Mouse (Mus musculus): Measurements from ENCODE around the gene Neurod1.

Neurod1 gene

GRCm38 (mm10) chr2:79456575-79457349 is at the start of gene Neurod1, which contains the start of gene Cerkl:
TSS of gene Neurod1 (minus strand) at chr2:79456751.
TSS of gene Cerkl (minus strand) at chr2:79456785.
- DNase-seq (ENCODE audit: low spot score in 2 of 2): no peak

DNA sequence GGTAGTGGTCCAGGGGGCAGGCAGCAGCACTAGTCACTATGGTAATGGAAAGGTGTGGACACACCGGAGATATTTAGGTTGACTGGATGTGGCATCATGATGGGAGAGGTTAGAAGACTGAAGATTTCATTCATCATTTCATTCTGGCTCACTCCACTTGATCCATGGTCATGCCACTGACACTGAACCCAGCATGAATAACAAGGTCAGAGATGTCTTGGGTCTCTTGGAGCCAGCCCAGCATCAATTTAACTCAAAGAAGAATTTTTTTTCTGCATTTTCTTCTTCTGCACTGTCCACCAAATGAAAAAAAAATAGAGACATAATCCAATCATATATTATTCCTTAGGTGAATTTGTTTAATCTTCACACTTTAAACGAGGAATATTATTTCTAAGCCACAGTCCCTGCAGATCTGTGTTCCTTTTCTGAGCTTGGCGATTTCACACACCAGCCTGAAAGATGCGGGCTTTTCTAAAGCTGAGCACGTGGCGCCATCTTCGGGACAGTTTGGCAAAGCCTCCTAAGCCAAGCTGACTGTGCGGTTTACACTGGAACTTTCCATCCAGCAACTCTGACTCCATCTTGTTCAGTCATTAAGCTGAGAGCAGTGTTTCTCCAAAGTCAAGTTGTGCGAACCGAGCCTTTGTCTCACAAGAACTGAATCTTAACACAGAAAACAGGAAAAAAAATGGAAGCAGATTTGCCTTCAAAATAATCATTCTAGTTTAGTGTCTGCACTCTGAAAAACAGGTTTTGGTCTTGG is 42.6 kb upstream of the Neurod1 start:
- DNase-seq (ENCODE audit: low spot score in 2 of 2): peak in 1 of 2 experiments; percentile 49

- DNase-seq (ENCODE audit: low spot score in 2 of 2): no peak
Observed at GRCm38 (mm10) chr2:79485127-79485526, 28.6 kb upstream of the Neurod1 start.

DNA sequence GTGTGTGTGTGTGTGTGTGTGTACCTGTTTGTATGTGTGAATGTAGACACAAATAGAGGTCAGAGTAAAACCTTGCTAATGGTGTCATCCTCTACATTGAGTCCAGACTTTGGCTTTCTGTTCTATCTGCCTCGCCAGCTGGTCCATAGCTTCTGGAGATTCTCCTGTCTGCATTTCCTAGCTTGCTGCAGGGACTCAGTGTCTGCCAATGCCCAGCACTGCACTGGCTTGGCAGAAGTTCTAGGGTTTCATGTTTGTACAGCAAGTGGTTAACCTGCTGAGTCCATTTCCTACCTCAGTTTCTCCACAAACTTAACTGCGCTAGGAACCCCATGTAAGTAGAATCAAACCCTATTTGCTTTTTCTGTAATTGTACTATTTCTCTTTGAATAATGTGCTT is 26.0 kb upstream of the Neurod1 start:
- no peak for DNase-seq (ENCODE audit: low spot score in 2 of 2)

- DNase-seq (ENCODE audit: low spot score in 2 of 2): no peak
Observed at GRCm38 (mm10) chr2:79462411-79462810, 5.9 kb upstream of the Neurod1 start.

DNA sequence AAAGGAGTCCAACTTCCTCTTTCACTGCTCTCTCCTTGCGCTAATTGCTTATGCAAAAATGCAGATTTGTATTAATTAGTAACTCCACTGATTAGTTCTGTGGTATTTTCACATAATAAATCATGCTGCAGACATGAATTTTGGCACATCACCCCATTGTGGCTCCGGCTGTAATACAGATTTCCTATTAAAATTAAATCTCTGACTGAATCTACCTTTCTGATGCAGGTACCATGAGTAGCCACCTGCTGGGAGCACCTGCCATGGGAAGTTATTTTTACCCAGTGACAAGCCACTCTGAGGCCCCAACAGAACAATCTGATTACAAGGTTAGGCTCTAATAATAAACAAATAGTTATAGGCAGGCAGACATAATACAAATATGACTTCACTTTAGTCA is 5.3 kb upstream of the Neurod1 start:
- DNase-seq (ENCODE audit: low spot score in 2 of 2): no peak

- no peak for DNase-seq (ENCODE audit: low spot score in 2 of 2)
Observed at GRCm38 (mm10) chr2:79460586-79460985, 4.0 kb upstream of the Neurod1 start.

DNA sequence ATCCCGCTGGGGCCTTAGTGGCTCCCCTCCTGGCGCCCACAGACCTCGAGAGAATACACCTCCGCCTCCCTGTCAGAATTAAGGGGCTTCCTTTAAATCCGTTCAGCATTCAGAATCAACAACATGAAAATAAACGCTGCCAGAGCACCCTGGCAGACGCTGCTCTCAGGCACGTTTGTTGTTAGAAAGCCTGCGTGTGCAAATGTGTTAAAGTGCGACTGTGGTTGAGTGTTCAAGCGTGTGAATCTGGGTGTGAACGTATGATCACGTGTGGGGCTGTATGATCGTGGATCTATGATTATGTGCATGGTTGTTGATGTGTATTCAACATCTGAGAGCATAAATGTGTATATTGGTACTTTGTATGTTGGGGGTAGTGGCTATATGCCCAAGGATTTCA is 3.6 kb upstream of the Neurod1 start:
- no peak for DNase-seq (ENCODE audit: low spot score in 2 of 2)

DNA sequence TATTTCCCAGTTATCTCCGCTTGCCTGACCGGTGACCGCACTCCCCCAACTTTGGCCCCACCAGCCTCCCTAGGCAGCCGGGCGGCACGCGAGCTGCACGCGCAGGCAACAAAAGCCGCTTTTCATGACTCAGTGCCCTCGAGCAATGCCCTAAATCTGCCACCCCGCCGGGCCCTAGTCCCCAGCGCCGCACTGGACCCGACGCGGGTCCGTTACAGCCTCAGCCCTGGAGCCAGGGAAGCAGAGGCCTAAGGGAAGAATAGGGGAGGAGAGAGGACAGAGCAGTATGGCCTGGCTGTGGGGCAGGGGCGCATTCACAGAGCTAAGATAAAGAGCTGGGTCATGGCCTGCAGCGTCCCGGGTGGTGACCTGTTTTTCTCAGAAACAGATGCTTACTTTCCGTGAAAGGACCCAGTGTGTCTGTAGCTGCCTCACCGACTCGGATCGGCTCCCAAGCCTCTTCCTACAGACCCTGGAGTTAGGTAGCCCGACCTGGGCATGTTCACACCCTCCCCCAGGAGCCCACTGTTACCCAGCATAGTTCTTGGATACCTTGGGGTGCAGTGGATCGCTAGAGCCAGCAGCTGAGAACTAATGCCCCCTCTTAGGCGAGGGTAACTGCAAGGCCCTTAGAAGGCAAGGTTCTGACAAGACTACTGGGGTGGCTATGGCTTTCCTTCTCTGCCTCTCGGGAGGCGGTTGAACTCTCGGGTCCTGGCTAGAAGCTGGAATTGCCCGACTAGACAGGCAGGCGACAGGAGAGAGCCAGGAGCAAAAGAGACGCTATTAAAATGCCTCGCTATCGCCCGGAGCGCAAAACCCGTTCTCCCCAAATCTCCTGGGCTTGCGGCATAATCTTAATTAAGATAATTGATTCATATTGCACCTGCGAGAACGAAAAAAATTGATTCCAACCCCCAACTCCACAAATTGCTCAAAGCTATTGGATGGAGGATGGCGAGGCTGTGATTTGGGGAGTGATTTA is 2.8 kb upstream of the Neurod1 start:
- DNase-seq (ENCODE audit: low spot score in 2 of 2): no peak

DNA sequence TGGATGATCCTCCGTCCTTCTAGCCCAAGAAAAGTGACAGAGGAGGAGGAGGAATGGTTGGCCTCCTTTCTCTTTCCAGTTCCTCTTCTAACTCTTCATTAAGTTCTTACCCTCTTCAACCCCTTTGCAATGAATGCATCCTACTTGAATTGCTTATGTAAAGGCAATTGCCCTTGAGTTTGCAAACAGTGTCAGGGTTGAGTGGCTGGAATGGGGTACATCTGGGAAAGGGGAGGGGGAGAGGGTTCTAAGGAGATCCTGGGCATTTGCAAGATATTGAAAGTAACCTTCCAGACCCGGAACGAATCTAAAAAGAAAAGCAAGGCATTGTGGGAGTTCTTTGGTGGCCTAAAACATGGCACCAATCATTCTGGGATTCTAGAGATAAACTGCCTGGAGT is 1.4 kb upstream of the Neurod1 start:
- DNase-seq (ENCODE audit: low spot score in 2 of 2): no peak

GRCm38 (mm10) chr2:79457434-79457833 is 883 bp upstream of the Neurod1 start:
- DNase-seq (ENCODE audit: low spot score in 2 of 2): no peak

DNA sequence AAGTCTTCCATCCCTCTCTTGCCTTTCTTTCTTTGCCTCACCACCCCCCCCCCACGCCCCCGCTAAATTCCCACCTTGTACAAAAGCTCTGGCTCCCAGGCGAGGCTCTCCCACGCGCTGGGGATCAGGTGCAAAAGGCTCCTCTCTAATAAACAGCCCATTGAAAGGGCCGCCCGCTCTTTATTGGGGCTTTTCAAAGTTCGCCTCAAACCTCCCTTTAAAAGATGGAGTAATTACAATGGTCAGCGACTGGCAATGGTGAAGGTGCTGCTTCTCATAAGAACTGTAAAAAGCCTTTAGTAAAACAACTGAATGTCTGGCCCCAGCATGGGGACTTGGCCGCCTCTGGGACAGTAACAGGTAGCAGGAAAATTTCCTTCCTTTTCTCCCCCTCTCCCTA is 905 bp downstream of the Neurod1 start:
- no peak for DNase-seq (ENCODE audit: low spot score in 2 of 2)

GRCm38 (mm10) chr2:79454786-79455446 is 1.6 kb downstream of the Neurod1 start:
- DNase-seq (ENCODE audit: low spot score in 2 of 2): no peak

DNA sequence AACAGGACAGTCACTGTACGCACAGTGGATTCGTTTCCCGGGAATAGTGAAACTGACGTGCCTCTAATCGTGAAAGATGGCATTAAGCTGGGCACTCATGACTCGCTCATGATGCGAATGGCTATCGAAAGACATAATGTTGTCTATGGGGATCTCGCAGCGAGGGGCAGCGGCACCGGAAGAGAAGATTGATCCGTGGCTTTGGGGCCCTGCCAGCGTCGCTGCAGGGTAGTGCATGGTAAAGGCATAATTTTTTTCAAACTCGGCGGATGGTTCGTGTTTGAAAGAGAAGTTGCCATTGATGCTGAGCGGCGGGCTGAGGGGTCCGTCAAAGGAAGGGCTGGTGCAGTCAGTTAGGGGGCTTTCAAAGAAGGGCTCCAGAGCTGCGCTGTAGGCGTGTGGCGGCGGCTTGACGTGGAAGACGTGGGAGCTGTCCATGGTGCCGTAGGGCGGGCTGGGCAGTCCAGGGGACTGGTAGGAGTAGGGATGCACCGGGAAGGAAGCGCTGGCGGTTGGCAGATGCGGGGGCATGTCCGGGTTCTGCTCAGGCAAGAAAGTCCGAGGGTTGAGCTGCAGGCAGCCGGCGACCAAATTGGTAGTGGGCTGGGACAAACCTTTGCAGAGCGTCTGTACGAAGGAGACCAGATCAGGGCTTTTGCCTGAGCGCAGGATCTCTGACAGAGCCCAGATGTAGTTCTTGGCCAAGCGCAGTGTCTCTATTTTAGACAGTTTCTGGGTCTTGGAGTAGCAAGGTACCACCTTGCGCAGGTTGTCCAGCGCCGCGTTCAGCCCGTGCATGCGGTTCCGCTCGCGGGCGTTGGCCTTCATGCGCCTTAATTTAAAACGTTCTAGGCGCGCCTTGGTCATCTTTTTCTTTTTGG is 2.4 kb downstream of the Neurod1 start:
- peak in 1 of 2 experiments; percentile 44 for DNase-seq (ENCODE audit: low spot score in 2 of 2)

- DNase-seq (ENCODE audit: low spot score in 2 of 2): no peak
Observed at GRCm38 (mm10) chr2:79451438-79451837, 5.1 kb downstream of the Neurod1 start.

DNA sequence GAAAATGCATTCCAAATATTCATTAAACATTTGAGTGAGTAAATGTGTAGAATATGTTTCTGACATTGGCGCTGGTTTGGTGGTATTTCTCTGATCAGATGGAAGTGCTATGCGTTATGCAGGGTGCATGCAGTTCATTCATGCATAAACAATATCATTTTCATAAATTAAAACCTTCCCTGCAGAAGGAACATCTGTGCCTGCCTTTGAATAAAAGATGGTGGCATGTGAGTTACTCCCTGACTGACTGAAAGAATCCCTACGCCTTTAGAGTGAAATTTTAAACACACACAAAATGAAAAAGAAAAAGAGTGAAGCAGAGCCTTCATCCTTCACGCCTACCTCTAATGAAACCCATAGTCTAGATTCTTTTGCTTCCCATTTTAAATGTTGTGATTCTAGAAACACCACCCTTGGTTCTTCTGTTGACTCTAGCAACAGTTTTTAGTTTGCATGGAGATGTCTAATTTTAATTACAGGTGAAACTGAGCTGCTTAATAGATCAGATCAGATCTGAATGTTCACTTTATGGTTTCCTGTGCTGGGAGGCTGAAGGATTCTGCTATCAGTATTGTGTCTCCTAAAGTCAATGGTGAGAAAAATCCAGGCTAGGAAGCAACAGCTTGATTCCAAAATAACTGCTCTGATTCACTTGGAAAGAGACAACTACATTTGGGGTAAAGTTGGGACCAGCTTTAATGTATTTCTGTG is 5.7 kb downstream of the Neurod1 start:
- DNase-seq (ENCODE audit: low spot score in 2 of 2): no peak

DNA sequence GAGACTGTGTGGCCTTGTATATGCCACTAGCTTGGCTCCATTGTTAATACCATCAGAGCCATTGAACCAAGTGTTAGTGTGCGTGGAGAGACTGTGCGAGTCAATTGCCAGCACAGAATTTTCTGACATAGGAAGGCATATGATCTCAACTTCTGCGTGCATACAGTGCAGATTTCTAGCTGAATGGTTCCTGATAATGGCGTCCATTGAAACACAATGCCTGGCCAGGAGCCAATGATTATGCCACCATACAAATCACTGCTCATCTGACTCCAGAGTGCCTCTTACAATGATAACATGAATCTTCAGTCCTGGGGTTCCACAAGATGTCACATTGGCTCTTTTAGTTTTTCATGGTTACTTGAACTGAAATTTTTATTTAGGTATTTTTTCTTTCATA is 7.2 kb downstream of the Neurod1 start:
- DNase-seq (ENCODE audit: low spot score in 2 of 2): no peak

DNA sequence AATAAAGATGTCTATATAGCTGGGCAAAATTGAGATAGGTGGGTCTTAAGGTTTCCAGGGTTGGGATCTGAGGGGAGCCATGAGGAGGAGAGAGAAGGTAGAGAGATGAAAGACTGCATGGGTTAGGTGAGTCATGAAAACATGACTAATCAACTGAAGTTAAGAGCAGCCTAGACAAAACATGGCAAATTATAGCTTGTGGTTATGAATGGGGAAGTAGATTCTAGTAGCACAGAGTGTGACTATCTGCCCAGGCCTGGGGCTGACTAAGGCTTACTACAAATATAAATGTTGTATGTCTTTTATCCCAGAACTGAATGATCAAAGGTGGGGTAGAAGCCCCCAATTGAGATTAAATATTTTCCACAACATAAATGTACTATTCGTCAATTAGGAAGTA is 9.4 kb downstream of the Neurod1 start:
- DNase-seq (ENCODE audit: low spot score in 2 of 2): no peak

DNA sequence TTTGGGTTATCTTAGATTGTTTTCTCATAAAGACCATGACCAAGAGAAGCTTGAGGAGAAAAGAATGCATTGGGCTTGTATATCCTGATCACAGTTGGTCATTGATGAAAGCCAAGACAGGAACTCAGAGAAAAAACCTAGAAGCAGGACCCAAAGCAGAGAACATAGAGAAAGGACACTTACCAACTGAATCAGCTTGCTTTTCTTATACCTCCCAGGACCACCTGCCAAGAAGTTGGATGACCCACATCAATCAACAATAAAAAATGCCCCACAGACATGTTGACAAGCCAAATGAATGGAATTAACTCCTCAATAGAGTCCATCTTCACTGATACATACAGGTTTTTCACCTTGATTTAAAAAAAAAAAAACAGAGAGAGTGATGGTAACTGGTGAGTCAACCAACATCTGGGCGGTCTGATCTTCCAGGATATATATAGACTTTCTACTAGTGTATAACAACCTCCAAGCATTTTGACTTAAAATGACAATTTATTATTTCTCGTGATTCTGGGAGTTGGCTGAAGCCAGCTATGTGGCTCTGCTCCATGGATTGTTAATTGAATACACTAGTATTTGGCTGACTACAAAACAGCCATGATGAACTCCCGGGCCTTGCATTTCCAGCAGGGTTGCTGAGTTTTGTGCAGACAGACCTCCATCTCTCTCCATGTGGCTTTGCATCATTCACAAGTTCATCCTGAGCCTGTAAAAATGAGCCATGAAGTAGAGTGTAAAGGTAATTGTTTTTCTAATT is 12.5 kb downstream of the Neurod1 start:
- DNase-seq (ENCODE audit: low spot score in 2 of 2): no peak

Measured in thymus, postnatal 10 days (tissue).